Mouse (Mus musculus): ENCODE measurements around the gene Gm5788. TPM values are rescaled to one million over a fixed set of nuclear protein-coding genes. Genes with fewer than 3 reads are reported as not detected.

Gene Gm5788
- not detected for polyA plus RNA-seq (2015; fragmentation: Illumina TruSeq; extraction: RNeasy Lipid Tissue Mini Kit (QIAGEN cat#74804); ENCODE audit: insufficient read depth, low replicate concordance)

DNA sequence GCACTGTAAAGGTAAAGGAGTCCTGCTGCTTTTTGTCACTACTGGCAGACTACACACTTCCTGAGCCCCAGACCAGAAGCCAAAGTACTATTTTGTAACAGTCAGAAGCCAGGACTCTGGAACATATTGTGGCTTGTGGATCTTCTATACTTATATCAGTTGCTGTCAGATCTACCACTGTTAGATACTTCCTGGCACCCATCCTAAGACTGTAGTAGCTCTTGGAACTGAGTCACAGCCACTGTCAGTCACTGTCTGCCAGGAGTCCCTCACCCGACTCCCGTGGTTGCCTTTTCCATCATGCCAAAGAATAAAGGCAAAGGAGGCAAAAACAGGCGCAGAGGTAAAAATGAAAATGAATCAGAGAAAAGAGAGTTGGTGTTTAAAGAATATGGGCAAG lies at the start of gene Gm5788:
TSS of gene Gm5788 (plus strand) at position 301 of the 400 bp plus-strand sequence.

DNA sequence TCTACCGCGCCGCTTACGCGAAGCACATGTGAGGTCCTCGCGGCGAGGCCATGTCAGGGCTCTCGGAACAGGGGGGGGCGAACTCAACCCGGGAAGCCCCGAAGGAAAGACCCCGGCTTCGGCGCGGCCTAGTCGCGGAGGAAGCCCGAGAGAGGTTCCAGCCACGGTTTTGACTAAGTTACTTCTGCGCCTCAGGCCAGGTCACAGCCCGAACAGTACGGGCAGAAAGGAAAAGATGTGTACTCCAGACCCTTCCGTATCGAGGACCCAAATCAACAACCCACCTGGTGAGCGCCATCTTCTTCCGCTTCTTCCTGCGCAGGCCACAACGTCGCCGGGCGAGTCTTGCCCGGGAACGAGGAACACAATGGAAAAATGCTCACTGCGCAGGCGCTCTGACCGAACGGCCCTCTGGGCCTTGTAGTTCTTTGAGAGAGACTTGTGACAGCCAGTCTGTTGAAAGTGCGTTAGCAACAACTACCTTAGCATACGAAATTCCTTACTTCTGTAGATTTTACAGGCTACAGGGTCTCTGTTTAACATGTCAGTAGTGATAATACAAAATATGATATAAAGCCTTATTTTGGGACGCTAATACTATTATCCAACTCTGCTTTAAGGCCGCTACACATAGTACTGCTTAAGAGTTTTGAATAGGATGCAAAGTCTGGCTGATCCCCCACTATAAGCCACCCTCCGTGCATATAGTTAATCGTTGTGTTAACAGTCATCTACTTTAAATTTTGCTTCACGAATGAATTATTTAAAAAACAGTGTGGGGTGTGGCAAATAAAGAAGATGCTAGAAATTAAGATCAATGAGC lies 22.3 kb upstream of the Gm5788 start, which contains the start of gene Snw1:
TSS of gene Snw1 (minus strand) at position 311 of the 823 bp plus-strand sequence.

DNA sequence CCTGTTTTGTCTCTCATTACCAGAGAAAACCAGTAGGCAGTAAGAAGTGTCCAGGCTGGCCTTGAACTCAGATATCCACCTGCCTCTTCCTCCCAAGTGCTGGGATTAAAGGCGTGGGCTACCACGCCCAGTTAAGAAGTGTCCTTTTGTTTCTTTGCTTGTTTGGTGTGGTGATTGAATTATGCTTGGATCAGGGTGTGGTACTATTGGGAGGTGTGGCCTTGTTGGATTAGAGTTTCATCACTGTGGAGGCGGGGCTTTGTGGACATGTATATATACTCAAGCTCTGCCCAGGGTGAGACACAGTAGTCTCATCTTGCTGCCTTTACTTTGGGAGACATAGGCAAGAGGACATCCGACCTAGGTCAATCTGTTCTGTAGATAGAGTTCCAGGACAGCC lies 19.5 kb downstream of the Gm5788 start, which contains the start of gene Gm8300:
TSS of gene Gm8300 (plus strand) at position 301 of the 400 bp plus-strand sequence.

Other genes starting within 250 kb of the Gm5788 start
- gene Vipas39, start 228.5 kb upstream of the Gm5788 start, polyA plus RNA-seq (2015; fragmentation: Illumina TruSeq; extraction: RNeasy Lipid Tissue Mini Kit (QIAGEN cat#74804); ENCODE audit: insufficient read depth, low replicate concordance), result 46.7 TPM
- gene Ahsa1, start 228.2 kb upstream of the Gm5788 start, polyA plus RNA-seq (2015; fragmentation: Illumina TruSeq; extraction: RNeasy Lipid Tissue Mini Kit (QIAGEN cat#74804); ENCODE audit: insufficient read depth, low replicate concordance), result 183 TPM
- gene Ism2, start 195.0 kb upstream of the Gm5788 start, polyA plus RNA-seq (2015; fragmentation: Illumina TruSeq; extraction: RNeasy Lipid Tissue Mini Kit (QIAGEN cat#74804); ENCODE audit: insufficient read depth, low replicate concordance), result 0.08 TPM
- gene Sptlc2, start 106.4 kb upstream of the Gm5788 start, polyA plus RNA-seq (2015; fragmentation: Illumina TruSeq; extraction: RNeasy Lipid Tissue Mini Kit (QIAGEN cat#74804); ENCODE audit: insufficient read depth, low replicate concordance), result 102 TPM
- 65.2 TPM for gene Slirp, start 50.8 kb upstream of the Gm5788 start, polyA plus RNA-seq (2015; fragmentation: Illumina TruSeq; extraction: RNeasy Lipid Tissue Mini Kit (QIAGEN cat#74804); ENCODE audit: insufficient read depth, low replicate concordance)
- 51.8 TPM for gene Alkbh1, start 50.7 kb upstream of the Gm5788 start, polyA plus RNA-seq (2015; fragmentation: Illumina TruSeq; extraction: RNeasy Lipid Tissue Mini Kit (QIAGEN cat#74804); ENCODE audit: insufficient read depth, low replicate concordance)
- gene Snw1, start 22.4 kb upstream of the Gm5788 start, polyA plus RNA-seq (2015; fragmentation: Illumina TruSeq; extraction: RNeasy Lipid Tissue Mini Kit (QIAGEN cat#74804); ENCODE audit: insufficient read depth, low replicate concordance), result 117 TPM
- gene Gm8300, start 19.6 kb downstream of the Gm5788 start, polyA plus RNA-seq (2015; fragmentation: Illumina TruSeq; extraction: RNeasy Lipid Tissue Mini Kit (QIAGEN cat#74804); ENCODE audit: insufficient read depth, low replicate concordance), result not detected
- gene Oog1, start 108.0 kb downstream of the Gm5788 start, polyA plus RNA-seq (2015; fragmentation: Illumina TruSeq; extraction: RNeasy Lipid Tissue Mini Kit (QIAGEN cat#74804); ENCODE audit: insufficient read depth, low replicate concordance), result not detected
- gene Gm4027, start 124.1 kb downstream of the Gm5788 start, polyA plus RNA-seq (2015; fragmentation: Illumina TruSeq; extraction: RNeasy Lipid Tissue Mini Kit (QIAGEN cat#74804); ENCODE audit: insufficient read depth, low replicate concordance), result not detected
- gene Gm16381, start 149.9 kb downstream of the Gm5788 start, polyA plus RNA-seq (2015; fragmentation: Illumina TruSeq; extraction: RNeasy Lipid Tissue Mini Kit (QIAGEN cat#74804); ENCODE audit: insufficient read depth, low replicate concordance), result not detected